In genomic region chr8:94297101-94297500, GRCm38 (mm10) we compare ENCODE assay signal across 14 mouse cellular contexts. TPM values are rescaled to one million over a fixed set of nuclear protein-coding genes. Genes with fewer than 3 reads are reported as not detected.
DNase-seq lines count a peak whose midpoint lies in the region; ATAC-seq lines count a peak whose summit lies in the region.
"Had no signal": no experiment of that assay in that cellular context is flagged by ENCODE, and none has a peak within 500 bp of the region (broad histone marks: within the 10 kb centered on the region; RNA-seq: fewer than 3 reads in every experiment).

No protein-coding gene starts in this region.

- WGBS in heart, embryonic 12.5 days: 55% methylated on average over 6 of the region's 6 CpGs
- WGBS in kidney, embryonic 16.5 days: 58% methylated on average over 6 of the region's 6 CpGs
- WGBS in heart, embryonic 16.5 days: 51% methylated on average over 6 of the region's 6 CpGs
- WGBS in intestine, embryonic 16.5 days: 70% methylated on average over 6 of the region's 6 CpGs

- intact Hi-C loops in heart, postnatal 36 days (cut with DNase I): no loop called here

- H3K9me3 ChIP-seq in heart, embryonic 12.5 days (replicated peaks): no peaks in the 10 kb centered on the region
- H3K9me3 ChIP-seq in kidney, embryonic 16.5 days (ENCODE audit: low read length): no peaks in the 10 kb centered on the region
- H3K9me3 ChIP-seq in heart, embryonic 16.5 days (replicated peaks; ENCODE audit: control insufficient read depth, low read length): no peaks in the 10 kb centered on the region
- no peaks in the 10 kb centered on the region for H3K9me3 ChIP-seq in intestine, embryonic 16.5 days (ENCODE audit: control insufficient read depth, low read length)

- peaks cover 19% of the 10 kb centered on the region for H3K36me3 ChIP-seq in heart, embryonic 12.5 days
- peaks cover 10% of the 10 kb centered on the region; the same call in 1 of the 2 replicates for H3K36me3 ChIP-seq in kidney, embryonic 16.5 days (ENCODE audit: insufficient read depth, low read length)
- peaks cover 10% of the 10 kb centered on the region for H3K36me3 ChIP-seq in heart, embryonic 16.5 days (ENCODE audit: control insufficient read depth, insufficient read depth)
- 0 out of 2 replicates have a peak, but pooled peaks cover 4% of the 10 kb centered on the region for H3K36me3 ChIP-seq in intestine, embryonic 16.5 days (ENCODE audit: control insufficient read depth, insufficient read depth, low read length)

- no peak overlapping the region for H3K4me3 ChIP-seq in heart, embryonic 12.5 days
- H3K4me3 ChIP-seq in kidney, embryonic 16.5 days (ENCODE audit: low read length): no peak overlapping the region
- no peak overlapping the region for H3K4me3 ChIP-seq in heart, embryonic 16.5 days (ENCODE audit: low read length)
- no peak overlapping the region for H3K4me3 ChIP-seq in intestine, embryonic 16.5 days (ENCODE audit: low read length)
- H3K4me3 ChIP-seq: layer of hippocampus, adult 2 months had no signal

- H3K27me3 ChIP-seq in heart, embryonic 12.5 days (replicated peaks): no peaks in the 10 kb centered on the region
- no peaks in the 10 kb centered on the region for H3K27me3 ChIP-seq in kidney, embryonic 16.5 days (ENCODE audit: insufficient read depth, low read length)
- no peaks in the 10 kb centered on the region for H3K27me3 ChIP-seq in heart, embryonic 16.5 days (ENCODE audit: control insufficient read depth, insufficient read depth, low read length)
- no peaks in the 10 kb centered on the region for H3K27me3 ChIP-seq in intestine, embryonic 16.5 days (replicated peaks; ENCODE audit: control insufficient read depth, insufficient read depth, low read length)

- peak overlapping the region; percentile 80 for H3K27ac ChIP-seq in heart, embryonic 12.5 days (ENCODE audit: poor library complexity, severe bottlenecking)
- H3K27ac ChIP-seq in kidney, embryonic 16.5 days (ENCODE audit: low read length): 0 out of 2 replicates have a peak overlapping the region, but pooled peaks have one; percentile 2
- peak overlapping the region; percentile 72 for H3K27ac ChIP-seq in heart, embryonic 16.5 days (ENCODE audit: low read length)
- H3K27ac ChIP-seq in intestine, embryonic 16.5 days (ENCODE audit: low read length): peak overlapping the region; percentile 35; the same call in 1 of the 2 replicates
- H3K27ac ChIP-seq: layer of hippocampus, adult 2 months had no signal

- ATAC-seq in heart, embryonic 12.5 days (ENCODE audit: insufficient number of reproducible peaks, low FRiP score): no peak
- no peak for ATAC-seq in kidney, embryonic 16.5 days (ENCODE audit: low FRiP score, low TSS enrichment)
- no peak for ATAC-seq in heart, embryonic 16.5 days (replicated peaks; ENCODE audit: extremely low read depth, insufficient read depth, low FRiP score)
- peak; percentile 32; the same call in 1 of the 2 replicates for ATAC-seq in intestine, embryonic 16.5 days
- ATAC-seq: CD4-positive, CD25-positive, alpha-beta regulatory T cell, adult 4 months; liver, postnatal 0 days had no signal

- peak overlapping the region; percentile 14; the same call in 1 of the 2 replicates for H3K4me2 ChIP-seq in heart, embryonic 12.5 days
- no peak overlapping the region for H3K4me2 ChIP-seq in kidney, embryonic 16.5 days (replicated peaks; ENCODE audit: low read depth, low read length)
- H3K4me2 ChIP-seq in heart, embryonic 16.5 days (ENCODE audit: low read depth, low read length): no peak overlapping the region
- no peak overlapping the region for H3K4me2 ChIP-seq in intestine, embryonic 16.5 days (ENCODE audit: low read depth, low read length)
- H3K4me2 ChIP-seq: midbrain, embryonic 11.5 days had no signal

- no peak for DNase-seq in heart, postnatal 36 days
- DNase-seq in kidney, postnatal 14 days: no peak
- no peak for DNase-seq in cerebellum, adult 11 months
- DNase-seq: cerebellum, postnatal 25 days; liver, postnatal 0 days; thymus, postnatal 36 days had no signal

- H3K9ac ChIP-seq in heart, embryonic 12.5 days: no peak overlapping the region
- no peak overlapping the region for H3K9ac ChIP-seq in kidney, embryonic 16.5 days (replicated peaks; ENCODE audit: low read length)
- peak overlapping the region; percentile 6; the same call in 1 of the 2 replicates for H3K9ac ChIP-seq in heart, embryonic 16.5 days (ENCODE audit: low read length)
- H3K9ac ChIP-seq in intestine, embryonic 16.5 days (ENCODE audit: low read depth, low read length): 0 out of 2 replicates have a peak overlapping the region, but pooled peaks have one; percentile 11
- H3K9ac ChIP-seq: liver, postnatal 0 days had no signal

- H3K4me1 ChIP-seq in heart, embryonic 12.5 days (replicated peaks): peaks cover 39% of the 10 kb centered on the region
- no peaks in the 10 kb centered on the region for H3K4me1 ChIP-seq in kidney, embryonic 16.5 days (ENCODE audit: insufficient read depth, low read length)
- peaks cover 24% of the 10 kb centered on the region for H3K4me1 ChIP-seq in heart, embryonic 16.5 days (ENCODE audit: control insufficient read depth, insufficient read depth, low read length)
- peaks cover 3% of the 10 kb centered on the region; the same call in 1 of the 2 replicates for H3K4me1 ChIP-seq in intestine, embryonic 16.5 days (ENCODE audit: control insufficient read depth, insufficient read depth, low read length)

RNA-seq across cellular contexts. Expression of gene Slc12a3, which starts 31.9 kb away (rescaled TPM):
- polyA plus RNA-seq in heart, embryonic 12.5 days (2016; fragmentation: Nextera tagmentation; extraction: Ambion mirVana): 0.10 TPM in 1 of 2 replicates, not detected in the other
- total RNA-seq in heart, postnatal 36 days (2021): under 1 TPM; 0.33 to 0.38 TPM
- polyA plus RNA-seq in kidney, embryonic 16.5 days (2015; fragmentation: Nextera tagmentation; extraction: Ambion mirVana): 14.5 and 16.6 TPM in 2 replicates
- not detected in 2 replicates for polyA plus RNA-seq in heart, embryonic 16.5 days (2015; fragmentation: Nextera tagmentation; extraction: Ambion mirVana)
- 0.05 and 0.06 TPM in 2 replicates for polyA plus RNA-seq in intestine, embryonic 16.5 days (2015; fragmentation: Nextera tagmentation; extraction: Ambion mirVana)
- polyA plus RNA-seq: embryonic facial prominence, embryonic 11.5 days; midbrain, embryonic 11.5 days had no signal

Comparison
In these comparisons a context has a peak if more than half of its experiments do, and no peak if none do; other contexts are left out.
1. H3K9ac ChIP-seq: peak in heart, embryonic 16.5 days (single experiment) and intestine, embryonic 16.5 days (single experiment); none in heart, embryonic 12.5 days (single experiment) and kidney, embryonic 16.5 days (single experiment).
2. H3K27ac ChIP-seq: peak in every context shown above with its lines; median percentile 80 in heart, embryonic 12.5 days; 72 in heart, embryonic 16.5 days; 35 in intestine, embryonic 16.5 days; 2 in kidney, embryonic 16.5 days.
3. RNA of gene Slc12a3, which starts 31.9 kb away (polyA plus RNA-seq): 14.5 to 16.6 TPM in kidney, embryonic 16.5 days; 0.10 TPM in heart, embryonic 12.5 days, 0.05 to 0.06 TPM in intestine, embryonic 16.5 days and not detected in heart, embryonic 16.5 days; every median in the first group is over 10 times any median in the second.